Mouse (Mus musculus): ENCODE results near the gene Tmem158. TPM values are rescaled to one million over a fixed set of nuclear protein-coding genes. Genes with fewer than 3 reads are reported as not detected.

Gene Tmem158
- polyA plus RNA-seq, 1 experiment, result 337 TPM

GRCm38 (mm10) chr9:123258796-123259195 is 1.8 kb downstream of the Tmem158 start:
- H3K4me1 ChIP-seq, result peaks cover 67% of the 10 kb centered on the region
- peaks cover 11% of the 10 kb centered on the region for H3K36me3 ChIP-seq (replicated peaks; ENCODE audit: low read length)
- no peaks in the 10 kb centered on the region for H3K9me3 ChIP-seq
- peak overlapping the region; percentile 99 for H3K4me3 ChIP-seq (replicated peaks)
- peaks cover 25% of the 10 kb centered on the region for H3K27me3 ChIP-seq (replicated peaks)
- TF ChIP-seq GATA1 (IDR thresholded peaks at IDR 0.05; ENCODE audit: borderline replicate concordance, low read length) (no peak), FLI1 (IDR thresholded peaks at IDR 0.05; ENCODE audit: low read length) (no peak)

- Histone ChIP-seq H3K4me3 (replicated peaks) (no peak overlapping the region), H3K27me3 (replicated peaks) (peaks cover 14% of the 10 kb centered on the region), H3K4me1 (peaks cover 59% of the 10 kb centered on the region), H3K9me3 (no peaks in the 10 kb centered on the region), H3K36me3 (replicated peaks; ENCODE audit: low read length) (peaks cover 11% of the 10 kb centered on the region)
- no peak for TF ChIP-seq GATA1 (IDR thresholded peaks at IDR 0.05; ENCODE audit: borderline replicate concordance, low read length)
- TF ChIP-seq FLI1 (IDR thresholded peaks at IDR 0.05; ENCODE audit: low read length), result no peak
These were observed 4.8 kb downstream of the Tmem158 start for GRCm38 (mm10) chr9:123255736-123256135.

GRCm38 (mm10) chr9:123247992-123248391 is 12.6 kb downstream of the Tmem158 start:
- Histone ChIP-seq H3K9me3 (no peaks in the 10 kb centered on the region), H3K27me3 (replicated peaks) (peaks cover 2% of the 10 kb centered on the region), H3K4me3 (replicated peaks) (no peak overlapping the region), H3K36me3 (replicated peaks; ENCODE audit: low read length) (no peaks in the 10 kb centered on the region), H3K4me1 (peaks cover 36% of the 10 kb centered on the region)
- TF ChIP-seq GATA1 (IDR thresholded peaks at IDR 0.05; ENCODE audit: borderline replicate concordance, low read length) (no peak), FLI1 (IDR thresholded peaks at IDR 0.05; ENCODE audit: low read length) (no peak)

- peaks cover 10% of the 10 kb centered on the region for H3K9me3 ChIP-seq
- H3K36me3 ChIP-seq (replicated peaks; ENCODE audit: low read length), result peaks cover 7% of the 10 kb centered on the region
- H3K4me3 ChIP-seq (replicated peaks), result no peak overlapping the region
- TF ChIP-seq GATA1 (IDR thresholded peaks at IDR 0.05; ENCODE audit: borderline replicate concordance, low read length), result no peak
- no peak for TF ChIP-seq FLI1 (IDR thresholded peaks at IDR 0.05; ENCODE audit: low read length)
- H3K4me1 ChIP-seq, result peaks cover 44% of the 10 kb centered on the region
- peaks cover 2% of the 10 kb centered on the region for H3K27me3 ChIP-seq (replicated peaks)
These were observed 15.4 kb downstream of the Tmem158 start for GRCm38 (mm10) chr9:123245146-123245545.

- Histone ChIP-seq H3K36me3 (replicated peaks; ENCODE audit: low read length) (peaks cover 7% of the 10 kb centered on the region), H3K4me1 (peaks cover 52% of the 10 kb centered on the region), H3K9me3 (peaks cover 10% of the 10 kb centered on the region), H3K27me3 (replicated peaks) (peaks cover 2% of the 10 kb centered on the region), H3K4me3 (replicated peaks) (peak overlapping the region; percentile 59)
- TF ChIP-seq FLI1 (IDR thresholded peaks at IDR 0.05; ENCODE audit: low read length), result no peak
- TF ChIP-seq GATA1 (IDR thresholded peaks at IDR 0.05; ENCODE audit: borderline replicate concordance, low read length), result no peak
These were observed 16.6 kb downstream of the Tmem158 start for GRCm38 (mm10) chr9:123243988-123244387.

- no peaks in the 10 kb centered on the region for H3K27me3 ChIP-seq (replicated peaks)
- peaks cover 10% of the 10 kb centered on the region for H3K9me3 ChIP-seq
- H3K36me3 ChIP-seq (replicated peaks; ENCODE audit: low read length), result peaks cover 7% of the 10 kb centered on the region
- TF ChIP-seq GATA1 (IDR thresholded peaks at IDR 0.05; ENCODE audit: borderline replicate concordance, low read length) (no peak), FLI1 (IDR thresholded peaks at IDR 0.05; ENCODE audit: low read length) (no peak)
- no peak overlapping the region for H3K4me3 ChIP-seq (replicated peaks)
- H3K4me1 ChIP-seq, result peaks cover 76% of the 10 kb centered on the region
These were observed 19.4 kb downstream of the Tmem158 start for GRCm38 (mm10) chr9:123241191-123241590.

- no peak for TF ChIP-seq FLI1 (IDR thresholded peaks at IDR 0.05; ENCODE audit: low read length)
- TF ChIP-seq GATA1 (IDR thresholded peaks at IDR 0.05; ENCODE audit: borderline replicate concordance, low read length), result no peak
- no peaks in the 10 kb centered on the region for H3K27me3 ChIP-seq (replicated peaks)
- peaks cover 10% of the 10 kb centered on the region for H3K9me3 ChIP-seq
- H3K36me3 ChIP-seq (replicated peaks; ENCODE audit: low read length), result peaks cover 7% of the 10 kb centered on the region
- H3K4me1 ChIP-seq, result peaks cover 80% of the 10 kb centered on the region
- no peak overlapping the region for H3K4me3 ChIP-seq (replicated peaks)
These were observed 19.8 kb downstream of the Tmem158 start for GRCm38 (mm10) chr9:123240751-123241150.

- no peaks in the 10 kb centered on the region for H3K27me3 ChIP-seq (replicated peaks)
- peaks cover 85% of the 10 kb centered on the region for H3K4me1 ChIP-seq
- TF ChIP-seq FLI1 (IDR thresholded peaks at IDR 0.05; ENCODE audit: low read length), result no peak
- TF ChIP-seq GATA1 (IDR thresholded peaks at IDR 0.05; ENCODE audit: borderline replicate concordance, low read length), result no peak
- H3K4me3 ChIP-seq (replicated peaks), result no peak overlapping the region
- peaks cover 10% of the 10 kb centered on the region for H3K9me3 ChIP-seq
- peaks cover 7% of the 10 kb centered on the region for H3K36me3 ChIP-seq (replicated peaks; ENCODE audit: low read length)
These were observed 20.3 kb downstream of the Tmem158 start for GRCm38 (mm10) chr9:123240271-123240670.

GRCm38 (mm10) chr9:123239651-123240050 is 20.9 kb downstream of the Tmem158 start:
- no peak for TF ChIP-seq FLI1 (IDR thresholded peaks at IDR 0.05; ENCODE audit: low read length)
- TF ChIP-seq GATA1 (IDR thresholded peaks at IDR 0.05; ENCODE audit: borderline replicate concordance, low read length), result no peak
- Histone ChIP-seq H3K36me3 (replicated peaks; ENCODE audit: low read length) (peaks cover 7% of the 10 kb centered on the region), H3K9me3 (peaks cover 10% of the 10 kb centered on the region), H3K27me3 (replicated peaks) (no peaks in the 10 kb centered on the region), H3K4me1 (peaks cover 85% of the 10 kb centered on the region), H3K4me3 (replicated peaks) (peak overlapping the region; percentile 35)

- Histone ChIP-seq H3K27me3 (replicated peaks) (no peaks in the 10 kb centered on the region), H3K36me3 (replicated peaks; ENCODE audit: low read length) (peaks cover 7% of the 10 kb centered on the region), H3K4me3 (replicated peaks) (peak overlapping the region; percentile 35), H3K4me1 (peaks cover 85% of the 10 kb centered on the region), H3K9me3 (peaks cover 10% of the 10 kb centered on the region)
- TF ChIP-seq FLI1 (IDR thresholded peaks at IDR 0.05; ENCODE audit: low read length) (no peak), GATA1 (IDR thresholded peaks at IDR 0.05; ENCODE audit: borderline replicate concordance, low read length) (no peak)
These were observed 22.1 kb downstream of the Tmem158 start for GRCm38 (mm10) chr9:123238256-123239045.

Data from megakaryocyte, embryonic 14.5 days (primary cell).